Mouse (Mus musculus) liver, embryonic 16.5 days (tissue): ENCODE measurements around the gene Plekha4. TPM values are rescaled to one million over a fixed set of nuclear protein-coding genes. Genes with fewer than 3 reads are reported as not detected.

ENCODE experiments used
- ATAC-seq: fragments of 200-750 bp; cut with Nextera tagmentation; 2 replicates; pipeline ENCODE4 v1.8.0; 2017; ENCODE audit warnings: low read depth, mild to moderate bottlenecking, moderate number of reproducible peaks, moderate library complexity
- H3K27ac ChIP-seq: fragments of 300-500 bp; sonication (generic); 2 replicates; pipeline ENCODE4 v1.5.1; 2014; ENCODE audit warnings: mild to moderate bottlenecking, low read length
- H3K27me3 ChIP-seq: fragments of 300-500 bp; sonication (generic); 2 replicates; pipeline ENCODE4 v1.6.1; 2014; ENCODE audit warnings: low read depth, low read length, mixed read lengths; ENCODE audit not compliant: control insufficient read depth, insufficient read depth
- H3K36me3 ChIP-seq: fragments of 300-500 bp; sonication (generic); 2 replicates; pipeline ENCODE4 v1.6.1; 2014; ENCODE audit warnings: mild to moderate bottlenecking; ENCODE audit not compliant: control insufficient read depth, insufficient read depth
- H3K4me1 ChIP-seq: fragments of 300-500 bp; sonication (generic); 2 replicates; pipeline ENCODE4 v1.6.1; 2014; ENCODE audit warnings: low read depth, low read length, mixed read lengths; ENCODE audit not compliant: control insufficient read depth
- H3K4me2 ChIP-seq: fragments of 300-500 bp; sonication (generic); 2 replicates; pipeline ENCODE4 v1.6.1; 2014; ENCODE audit warnings: low read depth, low read length, mixed read lengths
- H3K4me3 ChIP-seq: fragments of 300-500 bp; sonication (generic); 2 replicates; pipeline ENCODE4 v1.5.1; 2014; ENCODE audit warnings: low read depth, mild to moderate bottlenecking, low read length
- H3K9ac ChIP-seq: fragments of 300-500 bp; sonication (generic); 2 replicates; pipeline ENCODE4 v1.6.1; 2014; ENCODE audit warnings: low read depth, low read length
- H3K9me3 ChIP-seq: fragments of 300-500 bp; sonication (generic); replicated peaks from 2 replicates; pipeline ENCODE4 v1.6.1; 2016; ENCODE audit warnings: low read length; ENCODE audit not compliant: control insufficient read depth
- WGBS: fragments of 180-500 bp; shearing (Covaris S2); extraction: QIAGEN DNeasy Blood & Tissue Kit; methylation state at CpG from one replicate; pipeline ENCODE4 v1.1.7; 2014; ENCODE audit not compliant: insufficient replicate concordance; 5-methylcytosine and 5-hydroxymethylcytosine counted together
- polyA plus RNA-seq: library from polyadenylated mRNA; unstranded; fragments of >200 nt; fragmentation: Nextera tagmentation; extraction: Ambion mirVana; gene quantifications from 2 replicates; pipeline ENCODE4 v1.2.1, GENCODE M21; 2015

Plekha4 gene
- polyA plus RNA-seq, 1 experiment from 2014 or later = 0.78 TPM

GRCm38 (mm10) chr7:45486761-45487415 is 39.2 kb upstream of the Plekha4 start, which contains the start of gene Gm45808:
TSS of gene Gm45808 (minus strand) at chr7:45486811.
- WGBS = 76% methylated on average over 12 of the region's 12 CpGs
- peaks cover 48% of the 10 kb centered on the region for H3K4me1 ChIP-seq
- ATAC-seq = no peak
- no peak within 1 kb of the TSS for H3K27ac ChIP-seq
- no peak within 1 kb of the TSS for H3K9ac ChIP-seq
- no peaks in the 10 kb centered on the region for H3K9me3 ChIP-seq
- no peak within 1 kb of the TSS for H3K4me3 ChIP-seq
- H3K4me2 ChIP-seq = no peak within 1 kb of the TSS
- H3K27me3 ChIP-seq = no peaks in the 10 kb centered on the region
- no peaks in the 10 kb centered on the region for H3K36me3 ChIP-seq

- Histone ChIP-seq H3K27me3 (no peaks in the 10 kb centered on the region), H3K27ac (no peak overlapping the region), H3K36me3 (peaks cover 5% of the 10 kb centered on the region; the same call in 1 of the 2 replicates), H3K4me2 (peak overlapping the region; percentile 36), H3K4me1 (peaks cover 48% of the 10 kb centered on the region), H3K9me3 (no peaks in the 10 kb centered on the region), H3K4me3 (peak overlapping the region; percentile 63), H3K9ac (peak overlapping the region; percentile 58)
- 52% methylated on average over 11 of the region's 11 CpGs for WGBS
- no peak for ATAC-seq
Measured at GRCm38 (mm10) chr7:45487861-45488292, 38.3 kb upstream of the Plekha4 start.

GRCm38 (mm10) chr7:45488293-45489204 is 37.6 kb upstream of the Plekha4 start, which contains the start of gene Dhdh:
TSS of gene Dhdh (minus strand) at chr7:45488805.
- peaks cover 11% of the 10 kb centered on the region for H3K36me3 ChIP-seq
- WGBS = 5% methylated on average over 38 of the region's 38 CpGs
- H3K4me1 ChIP-seq = peaks cover 48% of the 10 kb centered on the region
- H3K4me3 ChIP-seq = peak within 1 kb of the TSS; percentile 63
- peak; percentile 61 for ATAC-seq
- H3K27me3 ChIP-seq = no peaks in the 10 kb centered on the region
- H3K27ac ChIP-seq = peak within 1 kb of the TSS; percentile 69
- H3K4me2 ChIP-seq = peak within 1 kb of the TSS; percentile 36
- H3K9me3 ChIP-seq = no peaks in the 10 kb centered on the region
- peak within 1 kb of the TSS; percentile 58 for H3K9ac ChIP-seq

- H3K27me3 ChIP-seq = no peaks in the 10 kb centered on the region
- 0 out of 2 replicates have a peak overlapping the region, but pooled peaks have one; percentile 6 for H3K9ac ChIP-seq
- no peaks in the 10 kb centered on the region for H3K9me3 ChIP-seq
- 0 out of 2 replicates have a peak overlapping the region, but pooled peaks have one; percentile 15 for H3K27ac ChIP-seq
- 31% methylated on average over 7 of the region's 7 CpGs for WGBS
- H3K4me1 ChIP-seq = peaks cover 48% of the 10 kb centered on the region
- H3K36me3 ChIP-seq = peaks cover 22% of the 10 kb centered on the region
- no peak for ATAC-seq
- peak overlapping the region; percentile 15; the same call in 1 of the 2 replicates for H3K4me2 ChIP-seq
- no peak overlapping the region for H3K4me3 ChIP-seq
Measured at GRCm38 (mm10) chr7:45489578-45489977, 36.6 kb upstream of the Plekha4 start.

- Histone ChIP-seq H3K4me2 (peak overlapping the region; percentile 35; the same call in 1 of the 2 replicates), H3K4me1 (peaks cover 48% of the 10 kb centered on the region), H3K9ac (no peak overlapping the region)
Measured at GRCm38 (mm10) chr7:45490822-45491221, 35.3 kb upstream of the Plekha4 start.

GRCm38 (mm10) chr7:45491264-45491663 is 34.9 kb upstream of the Plekha4 start:
- no peak overlapping the region for H3K9ac ChIP-seq
- H3K4me1 ChIP-seq = peaks cover 44% of the 10 kb centered on the region
- no peaks in the 10 kb centered on the region for H3K9me3 ChIP-seq
- H3K4me2 ChIP-seq = peak overlapping the region; percentile 35; the same call in 1 of the 2 replicates
- WGBS = 12% methylated on average over 3 of the region's 3 CpGs
- ATAC-seq = peak; percentile 73
- peaks cover 33% of the 10 kb centered on the region for H3K36me3 ChIP-seq
- no peaks in the 10 kb centered on the region for H3K27me3 ChIP-seq
- H3K27ac ChIP-seq = peak overlapping the region; percentile 69
- no peak overlapping the region for H3K4me3 ChIP-seq

More at GRCm38 (mm10) chr7:45490822-45491221, 35.3 kb upstream of the Plekha4 start:
- Histone ChIP-seq H3K27ac (peak overlapping the region; percentile 69), H3K4me3 (no peak overlapping the region), H3K36me3 (peaks cover 33% of the 10 kb centered on the region), H3K9me3 (no peaks in the 10 kb centered on the region), H3K27me3 (no peaks in the 10 kb centered on the region)
- WGBS = 53% methylated on average over 9 of the region's 9 CpGs
- no peak; the same call in 1 of the 2 replicates for ATAC-seq

GRCm38 (mm10) chr7:45492225-45492844 is 33.8 kb upstream of the Plekha4 start:
- H3K9ac ChIP-seq = no peak overlapping the region
- 87% methylated on average over 8 of the region's 8 CpGs for WGBS
- H3K4me1 ChIP-seq = peaks cover 37% of the 10 kb centered on the region
- no peaks in the 10 kb centered on the region for H3K9me3 ChIP-seq
- no peak overlapping the region for H3K4me3 ChIP-seq
- peak overlapping the region; percentile 33; the same call in 1 of the 2 replicates for H3K27ac ChIP-seq
- H3K4me2 ChIP-seq = no peak overlapping the region
- no peak for ATAC-seq
- H3K36me3 ChIP-seq = peaks cover 39% of the 10 kb centered on the region
- no peaks in the 10 kb centered on the region for H3K27me3 ChIP-seq

- Histone ChIP-seq H3K4me2 (no peak overlapping the region), H3K4me1 (peaks cover 37% of the 10 kb centered on the region), H3K36me3 (peaks cover 45% of the 10 kb centered on the region), H3K4me3 (no peak overlapping the region), H3K27ac (no peak overlapping the region), H3K27me3 (no peaks in the 10 kb centered on the region), H3K9me3 (no peaks in the 10 kb centered on the region), H3K9ac (no peak overlapping the region)
- ATAC-seq = no peak
- WGBS = 79% methylated on average over 5 of the region's 5 CpGs
Measured at GRCm38 (mm10) chr7:45492951-45493350, 33.2 kb upstream of the Plekha4 start.
